Mouse (Mus musculus): ENCODE measurements at regions not wholly inside any gene's neighbourhood (a gene's known extent, or its start where the extent isn't known, plus 50 kb on each side); places are given as distances from the start of the nearest gene placed in this dataset.

GRCm38 (mm10) chr16:44648547-44649223, 75.4 kb upstream of the Nepro start:
- no peak overlapping the region for H3K27ac ChIP-seq
- no peak for DNase-seq

GRCm38 (mm10) chr16:44643992-44644391, 80.1 kb upstream of the Nepro start:
- peak; percentile 20 for DNase-seq
- intact Hi-C loops (cut with DNase I): loop anchor here (1.0 kb wide), 1 partner anchor 160 kb away; no protein-coding TSS in a partner anchor
- H3K27ac ChIP-seq: no peak overlapping the region
- peak; percentile 70 for TF ChIP-seq CTCF (IDR thresholded peaks at IDR 0.05)
- H3K4me3 ChIP-seq: no peak overlapping the region

More at GRCm38 (mm10) chr16:44648547-44649223, 75.4 kb upstream of the Nepro start:
- intact Hi-C loops (cut with DNase I): no loop called here
- H3K4me3 ChIP-seq: no peak overlapping the region
- no peak for TF ChIP-seq CTCF (IDR thresholded peaks at IDR 0.05)

- no peak overlapping the region for H3K27ac ChIP-seq
- no peak overlapping the region for H3K4me3 ChIP-seq
- DNase-seq: no peak
- intact Hi-C loops (cut with DNase I): no loop called here
- no peak for TF ChIP-seq CTCF (IDR thresholded peaks at IDR 0.05)
Observed at GRCm38 (mm10) chr16:44637100-44637499, 78.4 kb upstream of the Boc start.

- H3K4me3 ChIP-seq: no peak overlapping the region
- H3K27ac ChIP-seq: no peak overlapping the region
- intact Hi-C loops (cut with DNase I): no loop called here
- no peak for TF ChIP-seq CTCF (IDR thresholded peaks at IDR 0.05)
- DNase-seq: no peak
Observed at GRCm38 (mm10) chr16:44634486-44634885, 75.8 kb upstream of the Boc start.

GRCm38 (mm10) chr16:44633059-44633667, 74.5 kb upstream of the Boc start:
- no peak for DNase-seq
- intact Hi-C loops (cut with DNase I): no loop called here
- Histone ChIP-seq H3K27ac (peak overlapping the region; percentile 71), H3K4me3 (peak overlapping the region; percentile 40)
- TF ChIP-seq CTCF (IDR thresholded peaks at IDR 0.05): no peak

- H3K4me3 ChIP-seq: peak overlapping the region; percentile 40
- TF ChIP-seq CTCF (IDR thresholded peaks at IDR 0.05): no peak
- peak overlapping the region; percentile 71 for H3K27ac ChIP-seq
- DNase-seq: peak; percentile 56
- intact Hi-C loops (cut with DNase I): no loop called here
Observed at GRCm38 (mm10) chr16:44632330-44633058, 73.8 kb upstream of the Boc start.

- H3K4me3 ChIP-seq: no peak overlapping the region
- intact Hi-C loops (cut with DNase I): no loop called here
- H3K27ac ChIP-seq: peak overlapping the region; percentile 71
- DNase-seq: no peak
- no peak for TF ChIP-seq CTCF (IDR thresholded peaks at IDR 0.05)
Observed at GRCm38 (mm10) chr16:44631357-44632053, 72.8 kb upstream of the Boc start.

- H3K27ac ChIP-seq: no peak overlapping the region; the same call in 1 of the 2 replicates
- no peak for DNase-seq
- intact Hi-C loops (cut with DNase I): no loop called here
Observed at GRCm38 (mm10) chr16:44630861-44631260, 72.2 kb upstream of the Boc start.

GRCm38 (mm10) chr16:44630426-44630825, 71.7 kb upstream of the Boc start:
- no peak for DNase-seq
- H3K4me3 ChIP-seq: no peak overlapping the region
- no peak for TF ChIP-seq CTCF (IDR thresholded peaks at IDR 0.05)
- intact Hi-C loops (cut with DNase I): no loop called here
- peak overlapping the region; percentile 63; the same call in 1 of the 2 replicates for H3K27ac ChIP-seq

More at GRCm38 (mm10) chr16:44630861-44631260, 72.2 kb upstream of the Boc start:
- no peak overlapping the region for H3K4me3 ChIP-seq
- no peak for TF ChIP-seq CTCF (IDR thresholded peaks at IDR 0.05)

GRCm38 (mm10) chr16:44629296-44630275, 70.9 kb upstream of the Boc start:
- DNase-seq: peak; percentile 46
- Histone ChIP-seq H3K4me3 (no peak overlapping the region), H3K27ac (peak overlapping the region; percentile 63)
- no peak for TF ChIP-seq CTCF (IDR thresholded peaks at IDR 0.05)
- intact Hi-C loops (cut with DNase I): no loop called here

GRCm38 (mm10) chr16:44625871-44626293, 67.2 kb upstream of the Boc start:
- peak overlapping the region; percentile 28; the same call in 1 of the 2 replicates for H3K27ac ChIP-seq
- intact Hi-C loops (cut with DNase I): no loop called here
- DNase-seq: peak; percentile 36

More at GRCm38 (mm10) chr16:44625871-44626293, 67.2 kb upstream of the Boc start:
- H3K4me3 ChIP-seq: no peak overlapping the region
- TF ChIP-seq CTCF (IDR thresholded peaks at IDR 0.05): no peak
